Comparison of ENCODE assay signal across 14 mouse cellular contexts in genomic region chr11:51011821-51012220, GRCm38 (mm10). TPM values are rescaled to one million over a fixed set of nuclear protein-coding genes. Genes with fewer than 3 reads are reported as not detected.
DNase-seq lines count a peak whose midpoint lies in the region; ATAC-seq and TF ChIP-seq lines count a peak whose summit lies in the region.
"Had no signal": no experiment of that assay in that cellular context is flagged by ENCODE, and none has a peak within 500 bp of the region (broad histone marks: within the 10 kb centered on the region; RNA-seq: fewer than 3 reads in every experiment).

No protein-coding gene starts in this region.

- H3K4me2 ChIP-seq in liver, embryonic 12.5 days = no peak overlapping the region
- no peak overlapping the region for H3K4me2 ChIP-seq in intestine, embryonic 15.5 days (replicated peaks)
- H3K4me2 ChIP-seq: embryonic facial prominence, embryonic 12.5 days; liver, embryonic 13.5 days; midbrain, embryonic 13.5 days had no signal

- no peaks in the 10 kb centered on the region for H3K4me1 ChIP-seq in liver, adult 2 months (ENCODE audit: control insufficient read depth, insufficient read depth, low read length)
- no peaks in the 10 kb centered on the region for H3K4me1 ChIP-seq in liver, embryonic 12.5 days
- H3K4me1 ChIP-seq in intestine, embryonic 15.5 days (replicated peaks) = no peaks in the 10 kb centered on the region
- H3K4me1 ChIP-seq: embryonic facial prominence, embryonic 12.5 days; liver, embryonic 13.5 days; midbrain, embryonic 13.5 days had no signal

- ATAC-seq in liver, embryonic 12.5 days = no peak
- no peak for ATAC-seq in intestine, embryonic 15.5 days
- ATAC-seq: midbrain, embryonic 13.5 days had no signal

- TF ChIP-seq CTCF in liver, adult 2 months (IDR thresholded peaks at IDR 0.05; ENCODE audit: low read depth, low read length) = no peak

- no peak overlapping the region for H3K4me3 ChIP-seq in liver, adult 2 months (ENCODE audit: insufficient read depth, low read depth, low read length)
- H3K4me3 ChIP-seq in liver, embryonic 12.5 days = no peak overlapping the region
- no peak overlapping the region for H3K4me3 ChIP-seq in intestine, embryonic 15.5 days (replicated peaks)
- H3K4me3 ChIP-seq: embryonic facial prominence, embryonic 12.5 days; liver, embryonic 13.5 days; midbrain, embryonic 13.5 days had no signal

- H3K27me3 ChIP-seq in liver, adult 2 months (ENCODE audit: control insufficient read depth, insufficient read depth, low read length) = no peaks in the 10 kb centered on the region
- no peaks in the 10 kb centered on the region for H3K27me3 ChIP-seq in liver, embryonic 12.5 days (replicated peaks)
- no peaks in the 10 kb centered on the region for H3K27me3 ChIP-seq in intestine, embryonic 15.5 days (replicated peaks)
- H3K27me3 ChIP-seq: embryonic facial prominence, embryonic 12.5 days; liver, embryonic 13.5 days; midbrain, embryonic 13.5 days had no signal

- H3K36me3 ChIP-seq in liver, adult 2 months (ENCODE audit: control insufficient read depth, insufficient read depth, low read length) = no peaks in the 10 kb centered on the region
- no peaks in the 10 kb centered on the region for H3K36me3 ChIP-seq in liver, embryonic 12.5 days
- H3K36me3 ChIP-seq in intestine, embryonic 15.5 days = no peaks in the 10 kb centered on the region
- H3K36me3 ChIP-seq: embryonic facial prominence, embryonic 12.5 days; liver, embryonic 13.5 days; midbrain, embryonic 13.5 days had no signal

- H3K79me2 ChIP-seq in liver, adult 2 months (ENCODE audit: control insufficient read depth, insufficient read depth, low read length) = no peaks in the 10 kb centered on the region

- H3K27ac ChIP-seq in liver, adult 2 months (replicated peaks; ENCODE audit: insufficient read depth, low read depth, low read length) = no peak overlapping the region
- no peak overlapping the region for H3K27ac ChIP-seq in liver, embryonic 12.5 days
- no peak overlapping the region for H3K27ac ChIP-seq in intestine, embryonic 15.5 days
- H3K27ac ChIP-seq: embryonic facial prominence, embryonic 12.5 days; liver, embryonic 13.5 days; midbrain, embryonic 13.5 days had no signal

- DNase-seq in cerebellum, postnatal 10 days = peak; percentile 67 to 72
- no peak for DNase-seq in cerebellum, postnatal 36 days
- DNase-seq in liver, adult 2 months (ENCODE audit: extremely low read depth, low read depth, low spot score) = peak; percentile 61
- peak; percentile 81 for DNase-seq in heart, postnatal 4 days
- peak; percentile 49 for DNase-seq in ovary, postnatal 14 days (ENCODE audit: low spot score)
- no peak for DNase-seq in thymus, postnatal 4 days
- DNase-seq: layer of hippocampus, adult 9-11 months; liver, embryonic 13.5 days had no signal

- no peak overlapping the region for H3K9ac ChIP-seq in liver, adult 2 months (ENCODE audit: low read depth, low read length)
- H3K9ac ChIP-seq in liver, embryonic 12.5 days = no peak overlapping the region
- no peak overlapping the region for H3K9ac ChIP-seq in intestine, embryonic 15.5 days
- H3K9ac ChIP-seq: embryonic facial prominence, embryonic 12.5 days; liver, embryonic 13.5 days; midbrain, embryonic 13.5 days had no signal

- no peak for TF ChIP-seq POLR2A in liver, adult 2 months (IDR thresholded peaks at IDR 0.05; ENCODE audit: extremely low read depth, insufficient read depth, low read length)

- H3K9me3 ChIP-seq in liver, embryonic 12.5 days (replicated peaks) = no peaks in the 10 kb centered on the region
- H3K9me3 ChIP-seq in intestine, embryonic 15.5 days = no peaks in the 10 kb centered on the region
- H3K9me3 ChIP-seq: liver, embryonic 13.5 days; midbrain, embryonic 13.5 days had no signal

- 25% methylated on average over 5 of the region's 5 CpGs for WGBS in liver, adult 2 months
- 68% methylated on average over 5 of the region's 5 CpGs for WGBS in liver, embryonic 12.5 days (ENCODE audit: insufficient replicate concordance)
- 55% methylated on average over 5 of the region's 5 CpGs for WGBS in intestine, embryonic 15.5 days

RNA-seq across cellular contexts. Expression of gene Olfr54, which starts 2.2 kb away (rescaled TPM):
- total RNA-seq in liver, adult 2 months (2014; rRNA removed) = not detected in 2 replicates
- polyA plus RNA-seq in liver, adult 2 months (2012; rRNA removed) = not detected in 2 replicates
- not detected in 2 replicates for polyA plus RNA-seq in liver, embryonic 12.5 days (2016; fragmentation: Nextera tagmentation; extraction: Ambion mirVana)
- not detected for total RNA-seq in heart, postnatal 4 days (2021)
- polyA plus RNA-seq in intestine, embryonic 15.5 days (2015; fragmentation: Nextera tagmentation; extraction: Ambion mirVana) = not detected in 2 replicates
- total RNA-seq: MEL had no signal
- polyA plus RNA-seq: embryonic facial prominence, embryonic 12.5 days; hindbrain, embryonic 11.5 days; liver, embryonic 13.5 days; midbrain, embryonic 13.5 days had no signal

RNA-seq across cellular contexts. Expression of gene Olfr51, which starts 8.4 kb away (rescaled TPM):
- total RNA-seq in liver, adult 2 months (2014; rRNA removed) = not detected in 2 replicates
- polyA plus RNA-seq in liver, adult 2 months (2012; rRNA removed) = not detected in 2 replicates
- polyA plus RNA-seq in liver, embryonic 12.5 days (2016; fragmentation: Nextera tagmentation; extraction: Ambion mirVana) = not detected in 2 replicates
- total RNA-seq in heart, postnatal 4 days (2021) = not detected
- polyA plus RNA-seq in intestine, embryonic 15.5 days (2015; fragmentation: Nextera tagmentation; extraction: Ambion mirVana) = not detected in 2 replicates
- total RNA-seq: MEL had no signal
- polyA plus RNA-seq: embryonic facial prominence, embryonic 12.5 days; hindbrain, embryonic 11.5 days; liver, embryonic 13.5 days; midbrain, embryonic 13.5 days had no signal

RNA-seq across cellular contexts. Expression of gene Olfr1377, which starts 30.1 kb away (rescaled TPM):
- not detected in 2 replicates for total RNA-seq in liver, adult 2 months (2014; rRNA removed)
- not detected in 2 replicates for polyA plus RNA-seq in liver, adult 2 months (2012; rRNA removed)
- polyA plus RNA-seq in liver, embryonic 12.5 days (2016; fragmentation: Nextera tagmentation; extraction: Ambion mirVana) = not detected in 2 replicates
- not detected for total RNA-seq in heart, postnatal 4 days (2021)
- not detected in 2 replicates for polyA plus RNA-seq in intestine, embryonic 15.5 days (2015; fragmentation: Nextera tagmentation; extraction: Ambion mirVana)
- total RNA-seq: MEL had no signal
- polyA plus RNA-seq: embryonic facial prominence, embryonic 12.5 days; hindbrain, embryonic 11.5 days; liver, embryonic 13.5 days; midbrain, embryonic 13.5 days had no signal

RNA-seq across cellular contexts. Expression of gene Olfr1375, which starts 36.1 kb away (rescaled TPM):
- total RNA-seq in liver, adult 2 months (2014; rRNA removed) = not detected in 2 replicates
- polyA plus RNA-seq in liver, adult 2 months (2012; rRNA removed) = not detected in 2 replicates
- not detected in 2 replicates for polyA plus RNA-seq in liver, embryonic 12.5 days (2016; fragmentation: Nextera tagmentation; extraction: Ambion mirVana)
- not detected for total RNA-seq in heart, postnatal 4 days (2021)
- not detected in 2 replicates for polyA plus RNA-seq in intestine, embryonic 15.5 days (2015; fragmentation: Nextera tagmentation; extraction: Ambion mirVana)
- total RNA-seq: MEL had no signal
- polyA plus RNA-seq: embryonic facial prominence, embryonic 12.5 days; hindbrain, embryonic 11.5 days; liver, embryonic 13.5 days; midbrain, embryonic 13.5 days had no signal

RNA-seq across cellular contexts. Expression of gene Olfr1378, which starts 45.5 kb away (rescaled TPM):
- not detected in 2 replicates for total RNA-seq in liver, adult 2 months (2014; rRNA removed)
- not detected in 2 replicates for polyA plus RNA-seq in liver, adult 2 months (2012; rRNA removed)
- polyA plus RNA-seq in liver, embryonic 12.5 days (2016; fragmentation: Nextera tagmentation; extraction: Ambion mirVana) = not detected in 2 replicates
- not detected for total RNA-seq in heart, postnatal 4 days (2021)
- polyA plus RNA-seq in intestine, embryonic 15.5 days (2015; fragmentation: Nextera tagmentation; extraction: Ambion mirVana) = not detected in 2 replicates
- total RNA-seq: MEL had no signal
- polyA plus RNA-seq: embryonic facial prominence, embryonic 12.5 days; hindbrain, embryonic 11.5 days; liver, embryonic 13.5 days; midbrain, embryonic 13.5 days had no signal

Comparison
In these comparisons a context has a peak if more than half of its experiments do, and no peak if none do; other contexts are left out.
1. DNase-seq: peak in cerebellum, postnatal 10 days (2 of 2), liver, adult 2 months (single experiment), heart, postnatal 4 days (single experiment) and ovary, postnatal 14 days (single experiment); none in cerebellum, postnatal 36 days (0 of 2) and thymus, postnatal 4 days (single experiment).